Mouse (Mus musculus) hindbrain, embryonic 10.5 days (tissue): ENCODE measurements at regions not wholly inside any gene's neighbourhood (a gene's known extent, or its start where the extent isn't known, plus 50 kb on each side); places are given as distances from the start of the nearest gene placed in this dataset.

Source experiments
- DNase-seq: peaks from one replicate; pipeline ENCODE4 v3.0.0-alpha.2; 2017; ENCODE audit warnings: low spot score
- H3K27ac ChIP-seq: fragments of 300-500 bp; sonication (generic); 2 replicates; pipeline ENCODE4 v1.5.1; 2016; ENCODE audit warnings: mild to moderate bottlenecking, moderate library complexity
- H3K27me3 ChIP-seq: fragments of 300-500 bp; sonication (generic); 2 replicates; pipeline ENCODE4 v1.6.1; 2016; ENCODE audit warnings: mild to moderate bottlenecking; ENCODE audit not compliant: poor library complexity, insufficient read depth, severe bottlenecking
- H3K36me3 ChIP-seq: fragments of 300-500 bp; sonication (generic); 2 replicates; pipeline ENCODE4 v1.6.1; 2016; ENCODE audit warnings: mild to moderate bottlenecking, moderate library complexity
- H3K4me1 ChIP-seq: fragments of 300-500 bp; sonication (generic); replicated peaks from 2 replicates; pipeline ENCODE4 v1.6.1; 2016; ENCODE audit warnings: mild to moderate bottlenecking
- H3K4me3 ChIP-seq: fragments of 300-500 bp; sonication (generic); 2 replicates; pipeline ENCODE4 v1.5.1; 2016; ENCODE audit warnings: mild to moderate bottlenecking, moderate library complexity
- H3K9me3 ChIP-seq: fragments of 300-500 bp; sonication (generic); 2 replicates; pipeline ENCODE4 v1.6.1; 2016; ENCODE audit warnings: mild to moderate bottlenecking, moderate library complexity
- WGBS: fragments of 180-500 bp; shearing (Covaris S2); methylation state at CpG from one replicate; pipeline ENCODE4 v1.1.7; 2016; 5-methylcytosine and 5-hydroxymethylcytosine counted together

GRCm38 (mm10) chr12:15912491-15912890, 95.8 kb upstream of the Trib2 start:
- H3K4me3 ChIP-seq, result no peak overlapping the region
- no peaks in the 10 kb centered on the region for H3K27me3 ChIP-seq
- H3K36me3 ChIP-seq, result no peaks in the 10 kb centered on the region
- no peak for DNase-seq
- 83% methylated on average over 3 of the region's 3 CpGs for WGBS
- no peaks in the 10 kb centered on the region for H3K9me3 ChIP-seq
- H3K4me1 ChIP-seq, result no peaks in the 10 kb centered on the region
- no peak overlapping the region for H3K27ac ChIP-seq

GRCm38 (mm10) chr12:15911254-15911991, 94.7 kb upstream of the Trib2 start:
- Histone ChIP-seq H3K4me1 (no peaks in the 10 kb centered on the region), H3K4me3 (no peak overlapping the region), H3K9me3 (no peaks in the 10 kb centered on the region), H3K36me3 (no peaks in the 10 kb centered on the region), H3K27ac (no peak overlapping the region), H3K27me3 (no peaks in the 10 kb centered on the region)
- WGBS, result 82% methylated on average over 1 of the region's 1 CpGs
- DNase-seq, result no peak

- no peak overlapping the region for H3K4me3 ChIP-seq
- no peak overlapping the region for H3K27ac ChIP-seq
- no peaks in the 10 kb centered on the region for H3K36me3 ChIP-seq
- H3K9me3 ChIP-seq, result no peaks in the 10 kb centered on the region
- DNase-seq, result no peak
- H3K4me1 ChIP-seq, result no peaks in the 10 kb centered on the region
- WGBS, result 84% methylated on average over 2 of the region's 2 CpGs
- no peaks in the 10 kb centered on the region for H3K27me3 ChIP-seq
Measured at GRCm38 (mm10) chr12:15897539-15897938, 80.8 kb upstream of the Trib2 start.

- Histone ChIP-seq H3K36me3 (no peaks in the 10 kb centered on the region), H3K4me3 (no peak overlapping the region), H3K4me1 (no peaks in the 10 kb centered on the region), H3K27ac (no peak overlapping the region), H3K9me3 (no peaks in the 10 kb centered on the region), H3K27me3 (no peaks in the 10 kb centered on the region)
- no peak for DNase-seq
- WGBS, result 78% methylated on average over 3 of the region's 3 CpGs
Measured at GRCm38 (mm10) chr12:15896511-15896910, 79.8 kb upstream of the Trib2 start.

- 43% methylated on average over 2 of the region's 2 CpGs for WGBS
Measured at GRCm38 (mm10) chr12:15895215-15895614, 78.5 kb upstream of the Trib2 start.

GRCm38 (mm10) chr12:15890591-15890990, 73.9 kb upstream of the Trib2 start:
- H3K27ac ChIP-seq, result no peak overlapping the region
- H3K27me3 ChIP-seq, result no peaks in the 10 kb centered on the region
- no peak overlapping the region for H3K4me3 ChIP-seq
- DNase-seq, result no peak
- H3K9me3 ChIP-seq, result no peaks in the 10 kb centered on the region
- 63% methylated on average over 1 of the region's 1 CpGs for WGBS
- H3K4me1 ChIP-seq, result no peaks in the 10 kb centered on the region
- no peaks in the 10 kb centered on the region for H3K36me3 ChIP-seq

More at GRCm38 (mm10) chr12:15895215-15895614, 78.5 kb upstream of the Trib2 start:
- Histone ChIP-seq H3K36me3 (no peaks in the 10 kb centered on the region), H3K4me1 (no peaks in the 10 kb centered on the region), H3K27ac (no peak overlapping the region), H3K27me3 (no peaks in the 10 kb centered on the region), H3K9me3 (no peaks in the 10 kb centered on the region), H3K4me3 (no peak overlapping the region)
- DNase-seq, result no peak

GRCm38 (mm10) chr12:15879907-15880430, 63.2 kb upstream of the Trib2 start:
- DNase-seq, result no peak
- Histone ChIP-seq H3K27me3 (no peaks in the 10 kb centered on the region), H3K4me3 (no peak overlapping the region), H3K9me3 (no peaks in the 10 kb centered on the region), H3K4me1 (no peaks in the 10 kb centered on the region), H3K27ac (no peak overlapping the region), H3K36me3 (no peaks in the 10 kb centered on the region)
- WGBS, result 80% methylated on average over 7 of the region's 7 CpGs
